Mouse (Mus musculus) embryonic facial prominence, embryonic 13.5 days (tissue): Measurements from ENCODE around the gene Ttyh2. TPM values are rescaled to one million over a fixed set of nuclear protein-coding genes. Genes with fewer than 3 reads are reported as not detected.
A peak's percentile ranks its signal among the peaks of the same experiment; 100 is the strongest.

Experiments
- ATAC-seq: fragments of 200-750 bp; cut with Nextera tagmentation; 2 replicates; pipeline ENCODE4 v1.8.0; 2017; ENCODE audit warnings: low read depth; ENCODE audit not compliant: insufficient number of reproducible peaks, insufficient read depth, low FRiP score, low TSS enrichment
- H3K27ac ChIP-seq: fragments of 300-500 bp; sonication (generic); 2 replicates; pipeline ENCODE4 v1.5.1; 2015; ENCODE audit warnings: moderate library complexity, mild to moderate bottlenecking, inconsistent platforms
- H3K27me3 ChIP-seq: fragments of 300-500 bp; sonication (generic); 2 replicates; pipeline ENCODE4 v1.6.1; 2015; ENCODE audit warnings: mild to moderate bottlenecking, inconsistent platforms
- H3K36me3 ChIP-seq: fragments of 300-500 bp; sonication (generic); 2 replicates; pipeline ENCODE4 v1.6.1; 2015; ENCODE audit warnings: mild to moderate bottlenecking, inconsistent platforms
- H3K4me1 ChIP-seq: fragments of 300-500 bp; sonication (generic); 2 replicates; pipeline ENCODE4 v1.6.1; 2015; ENCODE audit warnings: inconsistent platforms
- H3K4me2 ChIP-seq: fragments of 300-500 bp; sonication (generic); 2 replicates; pipeline ENCODE4 v1.6.1; 2015; ENCODE audit warnings: moderate library complexity, mild to moderate bottlenecking, inconsistent platforms
- H3K4me3 ChIP-seq: fragments of 300-500 bp; sonication (generic); 2 replicates; pipeline ENCODE4 v1.5.1; 2015; ENCODE audit warnings: mild to moderate bottlenecking, inconsistent platforms
- H3K9ac ChIP-seq: fragments of 300-500 bp; sonication (generic); 2 replicates; pipeline ENCODE4 v1.6.1; 2015; ENCODE audit warnings: mild to moderate bottlenecking, inconsistent platforms
- H3K9me3 ChIP-seq: fragments of 300-500 bp; sonication (generic); 2 replicates; pipeline ENCODE4 v1.6.1; 2016; ENCODE audit warnings: inconsistent platforms
- WGBS: fragments of 180-500 bp; shearing (Covaris S2); methylation state at CpG from one replicate; pipeline ENCODE4 v1.1.7; 2015; ENCODE audit warnings: mixed read lengths; 5-methylcytosine and 5-hydroxymethylcytosine counted together
- polyA plus RNA-seq: library from polyadenylated mRNA; unstranded; fragments of >200 nt; fragmentation: Nextera tagmentation; extraction: Ambion mirVana; gene quantifications from 2 replicates; pipeline ENCODE4 v1.2.1, GENCODE M21; 2015

The Ttyh2 gene
- polyA plus RNA-seq, 1 experiment from 2014 or later, result 18.2 TPM

GRCm38 (mm10) chr11:114693456-114693855 is 18.2 kb downstream of the Ttyh2 start:
- Histone ChIP-seq H3K4me1 (no peaks in the 10 kb centered on the region), H3K9ac (no peak overlapping the region), H3K27ac (no peak overlapping the region), H3K9me3 (no peaks in the 10 kb centered on the region), H3K4me3 (no peak overlapping the region), H3K4me2 (no peak overlapping the region), H3K36me3 (peaks cover 27% of the 10 kb centered on the region), H3K27me3 (no peaks in the 10 kb centered on the region)
- no peak for ATAC-seq
- WGBS, result 90% methylated on average over 6 of the region's 6 CpGs

GRCm38 (mm10) chr11:114694451-114694850 is 19.2 kb downstream of the Ttyh2 start:
- 79% methylated on average over 2 of the region's 2 CpGs for WGBS

GRCm38 (mm10) chr11:114698496-114698895 is 23.3 kb downstream of the Ttyh2 start:
- H3K4me1 ChIP-seq, result peaks cover 8% of the 10 kb centered on the region
- H3K27me3 ChIP-seq, result no peaks in the 10 kb centered on the region
- H3K4me3 ChIP-seq, result no peak overlapping the region
- WGBS, result 90% methylated on average over 7 of the region's 7 CpGs
- no peak overlapping the region for H3K9ac ChIP-seq
- no peak overlapping the region for H3K27ac ChIP-seq
- H3K9me3 ChIP-seq, result no peaks in the 10 kb centered on the region
- no peak for ATAC-seq
- H3K36me3 ChIP-seq, result peaks cover 16% of the 10 kb centered on the region
- no peak overlapping the region for H3K4me2 ChIP-seq

More at GRCm38 (mm10) chr11:114694451-114694850, 19.2 kb downstream of the Ttyh2 start:
- H3K4me3 ChIP-seq, result no peak overlapping the region
- H3K36me3 ChIP-seq, result peaks cover 29% of the 10 kb centered on the region
- no peak overlapping the region for H3K27ac ChIP-seq
- peaks cover 2% of the 10 kb centered on the region; the same call in 1 of the 2 replicates for H3K4me1 ChIP-seq
- H3K4me2 ChIP-seq, result no peak overlapping the region
- H3K9me3 ChIP-seq, result no peaks in the 10 kb centered on the region
- ATAC-seq, result no peak
- H3K27me3 ChIP-seq, result no peaks in the 10 kb centered on the region
- H3K9ac ChIP-seq, result no peak overlapping the region

- 72% methylated on average over 12 of the region's 12 CpGs for WGBS
- no peaks in the 10 kb centered on the region for H3K27me3 ChIP-seq
- no peak overlapping the region for H3K9ac ChIP-seq
These were observed 24.3 kb downstream of the Ttyh2 start for GRCm38 (mm10) chr11:114699511-114699910.

GRCm38 (mm10) chr11:114702311-114702995 is 27.2 kb downstream of the Ttyh2 start:
- Histone ChIP-seq H3K36me3 (peaks cover 7% of the 10 kb centered on the region; the same call in 1 of the 2 replicates), H3K4me2 (no peak overlapping the region), H3K27me3 (no peaks in the 10 kb centered on the region), H3K9me3 (no peaks in the 10 kb centered on the region), H3K27ac (no peak overlapping the region), H3K4me3 (no peak overlapping the region), H3K4me1 (peaks cover 20% of the 10 kb centered on the region), H3K9ac (no peak overlapping the region)
- WGBS, result 81% methylated on average over 15 of the region's 15 CpGs
- ATAC-seq, result no peak

More at GRCm38 (mm10) chr11:114699511-114699910, 24.3 kb downstream of the Ttyh2 start:
- Histone ChIP-seq H3K27ac (no peak overlapping the region; the same call in 1 of the 2 replicates), H3K4me2 (no peak overlapping the region), H3K36me3 (peaks cover 16% of the 10 kb centered on the region), H3K4me1 (peaks cover 18% of the 10 kb centered on the region), H3K4me3 (no peak overlapping the region), H3K9me3 (no peaks in the 10 kb centered on the region)
- no peak for ATAC-seq

- H3K4me3 ChIP-seq, result no peak overlapping the region
- peaks cover 20% of the 10 kb centered on the region for H3K4me1 ChIP-seq
- 85% methylated on average over 6 of the region's 6 CpGs for WGBS
- H3K9me3 ChIP-seq, result no peaks in the 10 kb centered on the region
- H3K27ac ChIP-seq, result no peak overlapping the region
- no peak overlapping the region for H3K4me2 ChIP-seq
- no peaks in the 10 kb centered on the region for H3K27me3 ChIP-seq
- peaks cover 12% of the 10 kb centered on the region for H3K36me3 ChIP-seq
- ATAC-seq, result no peak
- H3K9ac ChIP-seq, result no peak overlapping the region
These were observed 27.7 kb downstream of the Ttyh2 start for GRCm38 (mm10) chr11:114702996-114703361.

GRCm38 (mm10) chr11:114704071-114704913 is 29.1 kb downstream of the Ttyh2 start:
- Histone ChIP-seq H3K9ac (peak overlapping the region; percentile 51; the same call in 1 of the 2 replicates), H3K4me3 (no peak overlapping the region), H3K4me2 (peak overlapping the region; percentile 30), H3K36me3 (peaks cover 25% of the 10 kb centered on the region), H3K27ac (peak overlapping the region; percentile 48), H3K27me3 (no peaks in the 10 kb centered on the region), H3K9me3 (no peaks in the 10 kb centered on the region), H3K4me1 (peaks cover 20% of the 10 kb centered on the region)
- 43% methylated on average over 22 of the region's 22 CpGs for WGBS
- ATAC-seq, result peak; percentile 48; the same call in 1 of the 2 replicates

- WGBS, result 87% methylated on average over 5 of the region's 5 CpGs
- H3K27ac ChIP-seq, result no peak overlapping the region
These were observed 31.1 kb downstream of the Ttyh2 start for GRCm38 (mm10) chr11:114706358-114706757.

GRCm38 (mm10) chr11:114711393-114711792 is 36.2 kb downstream of the Ttyh2 start:
- H3K4me2 ChIP-seq, result no peak overlapping the region
- no peak overlapping the region for H3K4me3 ChIP-seq
- no peak overlapping the region for H3K9ac ChIP-seq
- no peaks in the 10 kb centered on the region for H3K9me3 ChIP-seq
- no peaks in the 10 kb centered on the region for H3K4me1 ChIP-seq
- 89% methylated on average over 3 of the region's 3 CpGs for WGBS
- no peak for ATAC-seq
- no peaks in the 10 kb centered on the region for H3K27me3 ChIP-seq
- H3K36me3 ChIP-seq, result peaks cover 48% of the 10 kb centered on the region
- H3K27ac ChIP-seq, result no peak overlapping the region

More at GRCm38 (mm10) chr11:114706358-114706757, 31.1 kb downstream of the Ttyh2 start:
- Histone ChIP-seq H3K27me3 (no peaks in the 10 kb centered on the region), H3K4me3 (no peak overlapping the region), H3K4me2 (no peak overlapping the region), H3K4me1 (peaks cover 14% of the 10 kb centered on the region), H3K9me3 (no peaks in the 10 kb centered on the region), H3K36me3 (peaks cover 38% of the 10 kb centered on the region), H3K9ac (no peak overlapping the region)
- ATAC-seq, result no peak

- ATAC-seq, result no peak
- no peak overlapping the region for H3K27ac ChIP-seq
- 88% methylated on average over 12 of the region's 12 CpGs for WGBS
- peaks cover 52% of the 10 kb centered on the region for H3K36me3 ChIP-seq
- H3K9ac ChIP-seq, result no peak overlapping the region
- H3K9me3 ChIP-seq, result no peaks in the 10 kb centered on the region
- no peak overlapping the region for H3K4me2 ChIP-seq
- H3K27me3 ChIP-seq, result no peaks in the 10 kb centered on the region
- H3K4me3 ChIP-seq, result no peak overlapping the region
- no peaks in the 10 kb centered on the region for H3K4me1 ChIP-seq
These were observed 36.6 kb downstream of the Ttyh2 start for GRCm38 (mm10) chr11:114711861-114712260.

- Histone ChIP-seq H3K27me3 (no peaks in the 10 kb centered on the region), H3K36me3 (peaks cover 29% of the 10 kb centered on the region), H3K4me1 (no peaks in the 10 kb centered on the region), H3K9ac (no peak overlapping the region), H3K9me3 (no peaks in the 10 kb centered on the region), H3K27ac (no peak overlapping the region), H3K4me3 (no peak overlapping the region), H3K4me2 (no peak overlapping the region)
- no peak for ATAC-seq
- 66% methylated on average over 6 of the region's 6 CpGs for WGBS
These were observed 39.3 kb downstream of the Ttyh2 start for GRCm38 (mm10) chr11:114714526-114714925.
